Mouse (Mus musculus): Measurements from ENCODE around the gene Slc22a12. TPM values are rescaled to one million over a fixed set of nuclear protein-coding genes. Genes with fewer than 3 reads are reported as not detected.

Slc22a12 gene
- total and polyA plus RNA-seq, 3 experiments: not detected

DNA sequence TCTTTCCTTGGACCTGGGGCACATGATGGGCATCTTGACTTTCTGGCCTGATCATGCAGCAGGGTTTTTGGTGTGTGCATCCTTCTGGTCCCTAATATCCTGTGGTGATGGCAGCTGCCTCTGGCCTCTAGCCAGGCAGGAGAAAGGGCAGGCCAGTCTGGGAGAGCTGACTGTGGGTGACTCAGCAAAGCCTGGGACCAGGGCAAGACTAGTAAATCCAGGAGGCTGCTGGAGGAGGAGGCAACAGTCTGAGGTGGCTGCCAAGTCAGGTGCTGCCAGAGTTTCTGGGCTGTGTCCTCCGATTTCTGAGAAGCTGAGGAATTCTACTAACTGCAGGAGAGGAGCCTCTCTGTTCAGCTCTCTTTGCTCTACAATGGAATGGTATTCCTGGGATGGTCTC lies 3.3 kb upstream of the Slc22a12 start:
- no peaks in the 10 kb centered on the region for H3K79me2 ChIP-seq (ENCODE audit: control insufficient read depth, insufficient read depth, low read length, poor library complexity)
- no peak overlapping the region for H3K4me3 ChIP-seq (ENCODE audit: control insufficient read depth in 1 of 2, insufficient read depth in 1 of 2, low read depth in 2 of 2, low read length in 2 of 2)
- H3K27ac ChIP-seq (ENCODE audit: control insufficient read depth, low read depth, low read length): no peak overlapping the region
- H3K9me3 ChIP-seq (replicated peaks; ENCODE audit: insufficient read depth, low read length): no peaks in the 10 kb centered on the region
- DNase-seq (ENCODE audit: low read depth, low spot score): peak; percentile 30
- H3K27me3 ChIP-seq (ENCODE audit: control insufficient read depth in 1 of 2, insufficient read depth in 2 of 2, low read length in 2 of 2): no peaks in the 10 kb centered on the region; a peak in 1 of 4 replicates
- no peak for TF ChIP-seq ELF1 (IDR thresholded peaks at IDR 0.05; ENCODE audit: low read depth, low read length)
- TF ChIP-seq HCFC1 (IDR thresholded peaks at IDR 0.05; ENCODE audit: low read depth, low read length): no peak
- no peak for TF ChIP-seq ETS1 (IDR thresholded peaks at IDR 0.05; ENCODE audit: low read depth, low read length)
- no peak for TF ChIP-seq MAX (IDR thresholded peaks at IDR 0.05; ENCODE audit: low read length)
- TF ChIP-seq MYB (IDR thresholded peaks at IDR 0.05; ENCODE audit: low read depth, low read length): no peak
- TF ChIP-seq MYC (IDR thresholded peaks at IDR 0.05; ENCODE audit: low read depth, low read length): no peak
- TF ChIP-seq KAT2A (conservative IDR thresholded peaks at IDR 0.05; ENCODE audit: low read depth, low read length): no peak
- no peak for TF ChIP-seq E2F4 (IDR thresholded peaks at IDR 0.05; ENCODE audit: borderline replicate concordance, low read depth, low read length)
- no peak for TF ChIP-seq GABPA (IDR thresholded peaks at IDR 0.05; ENCODE audit: low read depth, low read length)
- TF ChIP-seq CTCF (IDR thresholded peaks at IDR 0.05 in 2 of 3, conservative IDR thresholded peaks at IDR 0.05 in 1 of 3; ENCODE audit: control insufficient read depth in 1 of 3, insufficient read depth in 1 of 3, low read depth in 2 of 3, low read length in 3 of 3, poor library complexity in 1 of 3, severe bottlenecking in 1 of 3): no peak
- no peak for TF ChIP-seq NELFE (IDR thresholded peaks at IDR 0.05; ENCODE audit: low read depth, low read length)
- TF ChIP-seq CHD1 (IDR thresholded peaks at IDR 0.05; ENCODE audit: low read depth, low read length): no peak
- TF ChIP-seq USF1 (IDR thresholded peaks at IDR 0.05; ENCODE audit: low read depth, low read length): no peak
- no peak for TF ChIP-seq MEF2A (IDR thresholded peaks at IDR 0.05; ENCODE audit: extremely low read depth, insufficient replicate concordance, low read depth, low read length, poor library complexity, severe bottlenecking)
- no peak for TF ChIP-seq SIN3A (IDR thresholded peaks at IDR 0.05; ENCODE audit: low read length)
- no peak for TF ChIP-seq ZC3H11A (IDR thresholded peaks at IDR 0.05; ENCODE audit: low read depth, low read length)
- no peak for TF ChIP-seq TAL1 (IDR thresholded peaks at IDR 0.05; ENCODE audit: low read length)
- TF ChIP-seq SMC3 (IDR thresholded peaks at IDR 0.05; ENCODE audit: low read depth, low read length): no peak
- TF ChIP-seq ZNF384 (IDR thresholded peaks at IDR 0.05; ENCODE audit: low read depth, low read length): no peak
- H3K9ac ChIP-seq (ENCODE audit: control insufficient read depth, low read depth, low read length, poor library complexity, severe bottlenecking): no peak overlapping the region
- H3K4me1 ChIP-seq (ENCODE audit: control insufficient read depth in 1 of 2, insufficient read depth in 2 of 2, low read length in 2 of 2): peaks cover 0 to 5% of the 10 kb centered on the region in 2 experiments; a peak in 1 of 4 replicates
- no peaks in the 10 kb centered on the region; a peak in 1 of 4 replicates for H3K36me3 ChIP-seq (ENCODE audit: control insufficient read depth in 1 of 2, insufficient read depth in 2 of 2, low read length in 2 of 2)

- peaks cover 0 to 5% of the 10 kb centered on the region in 2 experiments; a peak in 1 of 4 replicates for H3K4me1 ChIP-seq (ENCODE audit: control insufficient read depth in 1 of 2, insufficient read depth in 2 of 2, low read length in 2 of 2)
- H3K27me3 ChIP-seq (ENCODE audit: control insufficient read depth in 1 of 2, insufficient read depth in 2 of 2, low read length in 2 of 2): no peaks in the 10 kb centered on the region; a peak in 1 of 4 replicates
Measured at GRCm38 (mm10) chr19:6545481-6545880, 2.6 kb upstream of the Slc22a12 start.

More at GRCm38 (mm10) chr19:6545481-6545880, 2.6 kb upstream of the Slc22a12 start:
- no peak overlapping the region for H3K27ac ChIP-seq (ENCODE audit: control insufficient read depth, low read depth, low read length)
- no peak for TF ChIP-seq MAFK (IDR thresholded peaks at IDR 0.05; ENCODE audit: borderline replicate concordance, low read depth, low read length)
- TF ChIP-seq JUND (IDR thresholded peaks at IDR 0.05; ENCODE audit: low read depth, low read length): no peak
- no peak for TF ChIP-seq USF2 (IDR thresholded peaks at IDR 0.05; ENCODE audit: borderline replicate concordance in 1 of 2, insufficient read depth in 1 of 2, low read depth in 1 of 2, low read length in 2 of 2)
- H3K36me3 ChIP-seq (ENCODE audit: control insufficient read depth in 1 of 2, insufficient read depth in 2 of 2, low read length in 2 of 2): no peaks in the 10 kb centered on the region; a peak in 1 of 4 replicates
- no peaks in the 10 kb centered on the region for H3K9me3 ChIP-seq (replicated peaks; ENCODE audit: insufficient read depth, low read length)
- no peak overlapping the region for H3K4me3 ChIP-seq (ENCODE audit: control insufficient read depth in 1 of 2, insufficient read depth in 1 of 2, low read depth in 2 of 2, low read length in 2 of 2)
- H3K9ac ChIP-seq (ENCODE audit: control insufficient read depth, low read depth, low read length, poor library complexity, severe bottlenecking): no peak overlapping the region
- no peak for DNase-seq (ENCODE audit: low read depth, low spot score)
- no peaks in the 10 kb centered on the region for H3K79me2 ChIP-seq (ENCODE audit: control insufficient read depth, insufficient read depth, low read length, poor library complexity)
